Mouse (Mus musculus): ENCODE data around the gene Olfr502. TPM values are rescaled to one million over a fixed set of nuclear protein-coding genes. Genes with fewer than 3 reads are reported as not detected.

Olfr502 gene
- total RNA-seq (2023): not detected

DNA sequence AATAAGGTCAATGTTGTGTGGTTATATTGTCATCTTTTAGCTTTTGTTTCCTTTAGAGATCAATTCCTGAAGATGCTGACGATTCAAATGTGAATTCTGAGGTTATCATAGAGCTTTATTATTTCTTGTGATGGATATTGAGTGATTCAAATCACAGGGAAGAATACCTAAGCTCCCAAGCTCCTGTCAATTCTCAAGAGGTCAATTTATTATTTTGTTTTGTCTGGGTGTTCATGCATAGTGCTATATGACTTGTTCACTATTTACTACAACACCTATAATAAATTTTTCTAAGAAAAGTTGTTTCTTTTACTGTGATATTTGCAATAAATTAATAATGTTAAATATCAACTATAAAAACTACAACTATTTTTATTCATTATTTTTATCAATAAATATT lies at the start of gene Olfr502:
TSS of gene Olfr502 (minus strand) at position 101 of the 400 bp plus-strand sequence.

DNA sequence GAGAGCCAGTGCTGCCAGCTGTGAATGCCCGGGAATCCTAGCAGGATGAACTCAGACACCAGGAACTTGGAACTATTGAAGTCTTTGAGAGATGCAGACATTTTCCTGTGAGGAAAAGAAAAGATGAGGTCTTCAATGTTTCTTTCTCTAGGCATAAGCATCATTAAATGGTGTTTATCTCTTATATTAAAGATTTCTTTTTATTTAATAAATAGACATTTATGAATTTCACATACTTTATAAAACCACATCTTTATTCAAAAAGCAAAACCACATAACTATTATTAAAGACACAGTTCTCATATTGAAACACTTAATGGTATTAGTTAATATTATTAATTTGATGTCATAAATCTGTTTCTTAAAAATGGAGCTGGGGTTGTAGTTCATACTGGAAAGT lies 40.8 kb upstream of the Olfr502 start, which contains the start of gene Olfr504:
TSS of gene Olfr504 (minus strand) at position 101 of the 400 bp plus-strand sequence.

DNA sequence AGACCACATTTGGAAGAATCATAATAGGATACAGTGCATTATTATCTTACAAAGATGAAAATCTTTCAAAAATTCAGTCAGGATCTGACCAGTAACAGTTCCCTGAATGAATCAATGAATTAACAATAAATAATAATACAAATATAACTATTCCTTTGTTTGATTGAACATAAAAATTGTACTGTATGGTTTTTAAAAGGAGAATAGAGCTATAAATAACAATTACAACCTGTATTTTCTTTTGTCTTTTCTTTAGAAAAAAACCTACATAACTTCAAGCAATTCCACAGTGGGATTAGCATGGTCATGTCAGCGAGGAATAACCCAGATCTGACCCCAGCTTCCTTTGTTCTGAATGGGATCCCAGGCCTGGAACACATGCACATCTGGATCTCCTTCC lies 19.4 kb upstream of the Olfr502 start, which contains the start of gene Olfr503:
TSS of gene Olfr503 (plus strand) at position 301 of the 400 bp plus-strand sequence.

Other genes with a start within 250 kb of the Olfr502 start
- gene Olfr490, start 236.1 kb downstream of the Olfr502 start, total RNA-seq (2023): not detected
- not detected for gene Olfr491, start 211.6 kb downstream of the Olfr502 start, total RNA-seq (2023)
- not detected for gene Olfr492, start 201.4 kb downstream of the Olfr502 start, total RNA-seq (2023)
- gene Olfr493, start 178.1 kb downstream of the Olfr502 start, total RNA-seq (2023): not detected
- not detected for gene Olfr494, start 159.7 kb downstream of the Olfr502 start, total RNA-seq (2023)
- gene Olfr495, start 131.9 kb downstream of the Olfr502 start, total RNA-seq (2023): not detected
- not detected for gene Olfr497, start 104.6 kb downstream of the Olfr502 start, total RNA-seq (2023)
- gene Olfr498, start 59.7 kb downstream of the Olfr502 start, total RNA-seq (2023): not detected
- gene Olfr503, start 19.5 kb upstream of the Olfr502 start, total RNA-seq (2023): not detected
- not detected for gene Olfr504, start 40.7 kb upstream of the Olfr502 start, total RNA-seq (2023)
- gene Olfr506, start 85.7 kb upstream of the Olfr502 start, total RNA-seq (2023): not detected
- not detected for gene Olfr507, start 96.7 kb upstream of the Olfr502 start, total RNA-seq (2023)
- not detected for gene Olfr508, start 104.9 kb upstream of the Olfr502 start, total RNA-seq (2023)
- not detected for gene Olfr509, start 126.8 kb upstream of the Olfr502 start, total RNA-seq (2023)
- gene Olfr510, start 141.4 kb upstream of the Olfr502 start, total RNA-seq (2023): not detected
- not detected for gene Olfr512, start 188.3 kb upstream of the Olfr502 start, total RNA-seq (2023)
- not detected for gene Olfr513, start 225.9 kb upstream of the Olfr502 start, total RNA-seq (2023)

Measured in T-cell, adult 66 days (primary cell).